Mouse (Mus musculus): Measurements from ENCODE around the gene Plxna4.

The Plxna4 gene

DNA sequence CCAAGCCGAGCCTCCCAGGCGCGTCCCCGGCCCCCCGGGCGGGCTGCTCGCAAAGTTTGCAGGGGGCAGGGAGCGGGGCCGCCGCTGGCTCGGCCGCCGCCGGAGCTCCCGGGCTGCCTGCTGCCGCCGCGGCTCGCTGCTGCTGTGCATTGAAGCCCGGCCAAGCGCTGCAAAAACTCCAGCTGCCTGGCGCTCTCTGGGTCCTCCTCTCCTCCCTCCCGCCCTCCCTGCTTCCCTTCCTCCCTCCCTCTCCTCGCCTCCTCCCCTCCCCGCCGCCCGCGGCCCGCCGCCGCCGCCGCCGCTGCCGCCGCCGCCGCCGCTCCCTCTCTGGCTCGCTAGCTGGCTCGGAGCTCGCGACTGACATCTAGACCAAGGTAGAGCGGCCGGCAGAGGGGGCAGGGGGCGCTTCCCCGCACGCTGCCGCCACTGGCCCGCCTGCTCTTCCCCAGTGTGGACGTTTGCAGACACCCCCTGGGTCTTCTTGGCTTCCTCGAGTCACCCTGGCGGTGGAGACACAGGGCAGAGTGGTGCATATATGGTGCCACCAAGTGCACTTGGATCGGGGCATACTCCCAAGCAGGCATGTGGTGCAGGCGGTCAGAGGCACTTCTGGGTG, at the start of gene Plxna4:
TSS of gene Plxna4 (minus strand) at position 137 of the 616 bp plus-strand sequence.
- in situ Hi-C loops (cut with MboI, MseI) = no loop called here

DNA sequence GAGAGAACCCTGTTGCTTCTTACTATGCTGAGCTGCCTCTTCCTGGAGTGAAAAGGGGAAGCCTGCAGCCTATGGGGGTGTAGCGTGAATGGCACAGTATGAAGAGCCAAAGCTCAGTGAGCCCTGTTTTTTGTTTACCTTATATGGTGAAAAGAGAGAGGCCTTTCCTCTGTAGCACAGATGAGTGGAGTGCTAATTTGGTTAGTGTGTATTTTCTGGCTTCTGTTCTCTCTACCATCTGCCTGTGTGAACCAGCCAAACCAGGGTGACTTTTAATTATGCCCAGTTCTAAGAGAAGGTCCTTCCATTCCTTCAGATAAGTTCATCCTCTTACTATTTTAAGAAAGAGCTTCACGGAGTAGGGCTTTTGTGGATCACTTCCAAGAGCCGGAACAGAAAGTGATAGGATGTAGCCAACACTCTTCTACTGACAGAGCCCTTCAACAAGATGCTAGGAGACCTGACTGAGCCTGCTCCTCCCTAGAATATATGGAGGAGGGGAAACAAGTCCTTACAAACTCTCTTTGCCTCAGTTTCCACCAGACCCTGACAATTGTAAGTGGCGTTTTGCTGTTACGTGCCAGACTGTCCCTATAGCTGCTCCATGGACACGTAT, 49.7 kb upstream of the Plxna4 start:
- in situ Hi-C loops (cut with MboI, MseI) = no loop called here

DNA sequence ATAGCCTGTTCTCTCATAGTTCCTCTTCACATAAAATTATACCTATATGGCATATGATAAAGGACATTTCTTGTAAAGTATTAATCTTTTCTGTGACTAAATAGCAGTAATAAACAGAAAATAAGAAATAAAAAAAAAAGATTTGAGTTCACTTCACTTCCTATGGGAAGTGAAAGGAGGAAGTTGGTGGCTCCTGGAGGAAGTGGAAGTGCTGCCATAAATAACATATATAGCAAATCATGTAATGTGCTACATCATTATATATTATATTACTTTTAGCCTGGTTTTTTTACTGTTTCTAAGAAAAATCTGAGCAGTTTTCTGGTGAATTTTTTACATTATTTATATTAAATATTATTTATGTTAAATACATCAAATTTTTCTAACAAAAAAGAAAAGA, 22.7 kb upstream of the Plxna4 start:
- in situ Hi-C loops (cut with MboI, MseI) = no loop called here

DNA sequence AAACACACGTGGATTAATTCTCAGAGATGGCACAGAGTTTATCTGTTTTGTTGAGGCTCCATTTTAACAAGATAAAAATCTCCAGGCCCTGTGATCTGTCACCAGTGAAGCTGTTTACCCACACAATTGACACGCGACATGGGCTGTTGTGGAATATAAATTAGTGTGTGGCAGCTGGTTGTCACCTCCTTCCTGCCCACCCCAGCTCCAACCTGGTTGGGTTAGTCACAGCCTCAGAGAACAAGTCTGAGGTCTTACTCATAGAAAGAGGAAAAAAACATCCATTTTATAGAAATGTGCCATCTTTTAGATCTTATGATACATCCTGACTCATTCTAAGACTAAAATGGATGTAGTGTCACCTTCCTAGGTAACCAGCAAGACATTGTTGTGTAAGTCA, 18.8 kb upstream of the Plxna4 start:
- in situ Hi-C loops (cut with MboI, MseI) = no loop called here

DNA sequence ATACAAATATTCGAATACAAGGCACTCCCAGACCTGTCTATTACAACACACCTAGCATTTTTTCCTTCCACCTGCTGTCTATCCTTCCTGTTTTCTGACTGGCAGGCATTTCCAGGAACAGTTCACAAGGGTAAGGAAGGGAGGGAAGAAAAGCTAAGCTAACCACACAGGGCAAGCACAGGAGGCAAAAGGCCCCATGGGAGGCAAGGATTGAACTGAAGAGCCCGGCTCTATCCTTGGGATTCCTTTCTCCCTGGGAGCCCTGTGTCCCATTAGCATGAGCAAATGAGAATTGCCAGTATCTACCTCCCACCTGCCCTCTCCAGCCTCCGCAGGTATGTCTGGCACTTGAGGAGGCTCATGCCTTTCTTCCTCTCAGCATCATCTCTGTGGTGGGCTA, 17.6 kb upstream of the Plxna4 start:
- in situ Hi-C loops (cut with MboI, MseI) = no loop called here

DNA sequence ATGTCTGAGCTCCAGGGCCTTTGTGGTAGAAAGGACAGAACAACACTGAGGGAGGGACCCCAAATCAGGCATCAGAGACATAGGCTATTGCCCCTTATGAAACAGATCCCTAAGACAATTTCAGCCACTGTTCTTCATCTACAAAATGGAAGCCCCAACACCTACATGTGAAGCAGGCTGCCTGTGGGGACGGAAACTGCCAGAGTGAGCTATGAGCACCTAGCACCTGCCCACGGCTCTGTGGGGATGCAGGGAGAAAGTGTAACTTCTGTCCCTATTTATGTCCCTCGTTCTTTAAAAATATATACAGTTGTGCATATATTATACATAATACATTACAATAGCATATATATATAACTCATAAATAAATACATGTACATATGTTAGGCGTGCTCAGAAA, 16.9 kb upstream of the Plxna4 start:
- in situ Hi-C loops (cut with MboI, MseI) = no loop called here

DNA sequence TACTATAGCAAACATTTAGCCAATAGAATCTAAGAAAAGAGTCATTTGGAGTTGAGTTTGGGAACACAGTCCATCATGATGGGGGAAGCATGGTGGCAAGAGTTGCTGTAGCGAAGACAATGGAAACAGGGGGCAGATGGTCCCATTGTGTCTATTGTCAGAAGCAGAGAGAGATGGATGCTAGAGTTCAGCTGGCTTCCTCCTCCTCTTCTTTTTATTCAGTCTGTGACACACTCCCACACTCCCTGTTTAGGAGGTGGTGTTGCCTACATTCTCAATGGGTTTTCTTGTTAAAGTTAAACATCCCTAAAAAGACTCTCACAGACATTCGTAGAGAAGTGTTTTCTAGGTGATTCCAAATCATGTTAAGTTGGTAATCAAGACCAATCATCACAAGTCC, 14.1 kb upstream of the Plxna4 start:
- in situ Hi-C loops (cut with MboI, MseI) = no loop called here

DNA sequence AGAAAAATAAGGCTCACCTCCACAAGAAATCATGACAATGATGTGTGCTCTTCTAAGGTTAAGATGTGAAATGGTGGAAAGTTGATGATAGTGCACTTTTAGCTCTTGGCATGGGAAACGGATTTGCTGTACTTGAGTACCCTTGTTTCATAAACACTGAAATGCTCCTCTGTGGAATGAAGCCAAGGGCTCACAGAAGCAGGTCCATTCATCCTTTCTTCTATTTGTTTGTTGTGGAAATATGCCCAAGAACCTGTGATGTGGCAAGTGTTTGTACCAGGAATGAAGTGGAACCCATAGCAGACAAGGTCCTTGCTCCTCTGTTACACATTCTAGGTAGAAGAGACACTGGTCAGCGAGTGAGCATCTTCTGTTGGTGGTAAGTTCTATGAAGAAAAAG, 13.3 kb upstream of the Plxna4 start:
- in situ Hi-C loops (cut with MboI, MseI) = no loop called here

DNA sequence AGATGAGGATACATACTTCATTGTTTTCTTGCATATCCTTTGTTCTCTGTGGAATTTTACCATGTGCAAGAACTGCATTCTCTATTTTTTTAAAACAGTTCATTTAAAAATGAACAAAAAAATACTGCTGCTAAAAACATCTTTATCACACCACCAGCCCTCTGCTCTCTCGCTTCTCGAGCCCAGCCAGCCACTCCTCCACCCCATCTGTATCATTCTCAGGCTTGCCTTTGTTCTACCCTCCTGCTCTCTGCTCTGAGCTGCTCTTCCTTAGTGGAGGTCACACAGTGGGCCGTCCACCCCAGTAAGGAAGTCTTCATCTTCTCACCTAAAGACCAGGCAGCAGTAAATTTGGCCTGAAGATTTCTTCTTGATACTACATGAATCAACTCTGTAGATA, 7.6 kb upstream of the Plxna4 start:
- in situ Hi-C loops (cut with MboI, MseI) = loop anchor here (10.0 kb wide), 1 partner anchor 661 kb away; no protein-coding TSS in a partner anchor

DNA sequence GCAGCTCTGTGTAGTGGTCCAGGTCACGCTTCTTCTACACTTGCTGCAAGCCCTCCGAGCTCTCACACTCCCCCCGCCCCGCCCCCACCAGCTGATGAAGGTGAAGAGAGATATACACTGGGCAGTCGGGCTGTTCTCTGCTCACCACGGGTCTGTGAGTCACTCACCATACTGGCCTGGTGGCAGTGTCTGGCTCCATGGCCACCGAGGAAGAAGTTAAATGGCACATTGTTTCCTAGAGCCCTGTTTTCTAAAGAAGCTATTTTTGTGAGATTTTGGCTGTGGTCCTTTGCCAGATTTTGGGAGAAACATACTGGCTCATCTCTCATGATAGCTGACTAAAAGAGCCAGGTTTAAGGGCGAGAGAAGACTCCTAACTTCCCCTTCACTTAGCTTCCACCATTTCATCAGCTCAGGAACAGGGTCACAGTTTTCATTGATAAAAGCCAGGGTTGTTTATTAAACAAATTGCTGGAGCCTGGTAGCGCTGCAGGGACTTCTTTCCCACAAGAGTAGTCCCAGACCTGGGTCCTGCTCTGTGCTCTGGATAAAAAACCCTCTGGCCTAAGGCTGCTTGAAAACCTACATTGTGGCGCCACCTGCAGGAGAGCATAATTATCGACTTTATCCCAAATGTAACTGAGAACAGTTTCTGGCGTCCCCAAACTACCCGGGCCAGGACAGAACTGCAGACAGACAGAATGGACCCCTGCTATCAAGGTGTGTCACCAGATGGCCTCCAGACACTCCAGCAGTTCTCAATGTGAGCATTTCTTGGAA, 3.2 kb upstream of the Plxna4 start:
- in situ Hi-C loops (cut with MboI, MseI) = loop anchor here (10.0 kb wide), 1 partner anchor 656 kb away; no protein-coding TSS in a partner anchor

DNA sequence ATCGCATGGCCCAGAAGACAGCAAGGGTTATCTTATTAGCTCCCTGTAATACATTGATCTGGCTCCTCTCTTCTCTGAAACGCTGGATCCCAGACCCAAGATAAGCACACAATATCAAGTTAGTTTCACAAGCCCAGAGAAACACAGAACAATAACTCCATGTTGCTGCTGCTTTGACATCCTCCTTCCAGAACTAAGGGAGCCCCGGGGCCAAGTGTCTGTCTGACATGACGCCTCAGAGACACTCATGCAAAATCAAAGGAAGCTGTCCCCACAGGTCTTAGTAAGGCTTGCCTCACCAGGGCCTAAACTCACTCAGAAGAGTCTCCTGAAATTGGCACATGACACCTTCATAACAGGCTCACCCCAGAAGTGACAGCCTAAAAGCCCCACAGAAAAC, 1.6 kb upstream of the Plxna4 start:
- in situ Hi-C loops (cut with MboI, MseI) = loop anchor here (10.0 kb wide), 1 partner anchor 655 kb away; no protein-coding TSS in a partner anchor

DNA sequence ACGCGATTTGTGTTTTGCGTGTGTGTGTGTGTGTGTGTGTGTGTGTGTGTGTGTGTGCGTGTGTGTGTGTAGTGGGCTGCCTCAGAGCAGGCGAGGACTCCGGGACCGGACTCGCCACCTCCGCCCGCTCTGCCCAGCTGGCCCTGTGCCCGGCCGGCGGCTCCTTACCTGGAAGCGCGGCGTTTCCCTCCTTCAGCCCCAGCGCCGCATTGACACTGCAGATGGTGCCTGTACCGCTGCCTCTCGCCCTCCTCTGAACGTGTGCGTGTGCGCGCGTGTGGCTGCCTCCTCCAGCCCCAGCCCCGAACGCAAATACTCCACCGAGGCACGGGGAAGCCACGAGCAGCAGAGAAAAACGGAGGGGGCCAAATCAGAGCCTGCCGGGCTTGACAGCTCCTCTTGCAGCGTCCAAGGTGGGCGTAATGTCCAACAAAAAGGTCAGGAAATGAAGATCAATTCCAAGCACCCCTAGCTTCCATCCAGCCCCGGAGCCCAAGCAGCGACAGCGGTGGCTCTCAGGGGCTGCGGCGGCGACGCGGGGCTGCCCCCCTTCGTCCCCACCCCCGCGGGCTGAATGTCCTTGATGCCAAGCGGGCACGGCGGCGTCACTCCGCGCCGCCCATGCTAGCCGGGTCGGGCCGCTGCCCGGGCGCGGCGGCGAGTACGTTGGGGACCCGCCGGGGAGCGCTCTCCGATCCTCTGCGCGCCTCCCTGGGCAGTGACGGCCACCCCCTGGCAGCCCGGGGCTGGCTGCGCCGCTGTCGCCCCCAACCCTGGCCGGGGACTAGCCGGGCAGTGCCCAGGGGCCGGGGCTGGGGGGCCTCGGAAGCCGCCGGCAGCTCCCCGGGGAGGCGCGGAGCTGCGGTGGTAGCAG, 619 bp downstream of the Plxna4 start:
- in situ Hi-C loops (cut with MboI, MseI) = no loop called here

DNA sequence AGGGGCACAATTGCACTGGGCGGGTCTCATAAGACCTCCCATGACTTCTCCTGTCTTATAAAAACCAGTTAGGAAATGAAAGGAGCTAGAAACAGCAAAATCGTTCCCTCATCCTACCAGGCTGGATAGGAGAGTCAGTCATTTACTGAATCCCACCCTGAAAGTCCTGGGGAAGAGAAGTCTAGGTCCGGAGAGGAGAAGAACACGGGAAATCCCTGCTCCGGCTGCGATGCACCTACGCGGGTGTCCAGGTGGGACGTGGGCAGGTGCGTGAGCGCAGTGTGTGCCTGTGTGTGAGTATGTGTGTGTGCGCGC, 1.2 kb downstream of the Plxna4 start:
- in situ Hi-C loops (cut with MboI, MseI) = no loop called here

DNA sequence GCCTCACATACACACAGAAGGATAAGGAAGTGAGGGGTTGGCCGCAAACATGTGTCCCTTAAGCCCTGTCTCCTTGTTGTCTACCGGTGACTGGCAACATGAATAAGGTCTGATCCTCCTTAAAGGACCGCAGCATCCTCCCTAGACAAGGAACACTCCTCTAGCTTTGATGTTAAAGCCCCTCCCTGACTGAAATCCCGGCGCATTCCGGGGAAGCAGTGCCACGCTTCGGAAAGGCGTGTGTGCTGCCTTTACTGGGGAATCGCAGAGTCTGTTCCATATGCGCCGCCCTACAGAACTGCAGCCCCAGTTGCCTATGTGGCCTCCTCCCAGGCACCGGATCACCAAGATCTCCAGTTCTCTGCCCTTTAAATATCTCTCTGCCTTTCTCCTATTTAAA, 1.6 kb downstream of the Plxna4 start:
- in situ Hi-C loops (cut with MboI, MseI) = no loop called here

DNA sequence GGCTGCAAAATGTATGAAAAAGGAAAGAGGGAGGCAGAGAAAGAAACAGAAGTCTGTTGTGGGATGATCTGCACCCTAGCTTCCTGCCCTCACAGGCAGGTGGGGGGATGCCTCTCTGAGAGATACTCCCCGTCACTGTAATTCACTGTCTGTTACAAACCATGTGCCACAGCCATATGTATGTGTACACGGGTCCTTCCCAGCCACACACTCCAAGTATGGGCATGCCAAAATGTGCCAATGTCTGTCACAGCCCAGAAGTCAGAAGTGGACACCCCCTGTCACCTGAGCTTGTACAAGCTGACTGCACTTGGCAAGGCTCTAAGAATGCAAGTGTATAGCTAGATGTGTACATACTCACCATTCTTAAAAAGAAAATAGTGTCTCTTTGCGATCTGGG, 2.8 kb downstream of the Plxna4 start:
- in situ Hi-C loops (cut with MboI, MseI) = no loop called here

DNA sequence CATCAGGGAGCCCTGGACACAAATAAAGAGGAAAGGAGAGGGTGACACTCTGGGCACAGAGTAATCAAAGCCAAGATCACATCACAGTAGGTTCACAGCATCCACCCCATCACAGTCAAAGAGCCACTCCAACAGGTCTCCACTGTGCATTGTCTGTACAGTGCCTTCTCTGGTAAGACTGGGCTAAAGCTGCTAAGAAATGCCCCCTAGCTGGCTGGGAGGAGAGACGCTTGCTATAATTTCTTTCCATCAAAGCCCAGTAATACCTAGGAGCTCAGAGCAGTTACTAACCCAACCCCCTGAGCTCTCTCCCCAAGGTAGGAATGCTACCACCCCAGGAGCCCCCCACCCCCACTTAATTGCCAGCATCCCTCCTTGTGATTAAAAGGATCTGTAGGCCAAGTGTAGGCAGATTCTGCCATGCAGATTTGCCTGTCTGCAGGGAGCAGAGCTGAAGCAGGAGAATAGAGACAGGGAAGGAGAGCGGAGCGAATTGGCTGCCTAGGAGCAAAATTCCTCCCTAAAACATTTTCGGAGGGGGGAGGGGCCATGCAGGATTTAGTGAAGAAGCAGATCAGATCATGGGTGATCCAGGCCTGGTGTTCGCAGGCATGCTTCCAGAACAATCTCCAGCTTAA, 3.6 kb downstream of the Plxna4 start:
- in situ Hi-C loops (cut with MboI, MseI) = no loop called here

DNA sequence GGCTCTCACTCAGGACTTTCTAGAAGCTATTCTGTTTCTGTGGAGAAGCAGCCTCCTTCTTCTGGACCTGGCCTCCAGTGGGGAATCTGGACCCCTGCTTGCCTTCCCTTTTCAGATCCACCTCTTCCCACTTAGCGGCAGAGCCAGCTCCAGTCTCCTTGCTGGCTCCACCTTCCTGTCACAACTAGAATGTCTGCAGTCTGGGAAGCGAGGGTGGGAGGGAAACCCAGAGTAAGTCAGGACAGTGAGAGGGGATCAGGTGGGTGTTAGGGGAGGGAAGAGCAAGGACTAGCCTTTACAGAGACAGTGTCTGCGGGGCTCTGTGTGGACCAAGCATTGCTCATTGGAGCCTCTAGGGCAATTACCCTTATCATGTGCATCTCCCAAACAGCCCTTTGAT, 4.4 kb downstream of the Plxna4 start:
- in situ Hi-C loops (cut with MboI, MseI) = no loop called here

DNA sequence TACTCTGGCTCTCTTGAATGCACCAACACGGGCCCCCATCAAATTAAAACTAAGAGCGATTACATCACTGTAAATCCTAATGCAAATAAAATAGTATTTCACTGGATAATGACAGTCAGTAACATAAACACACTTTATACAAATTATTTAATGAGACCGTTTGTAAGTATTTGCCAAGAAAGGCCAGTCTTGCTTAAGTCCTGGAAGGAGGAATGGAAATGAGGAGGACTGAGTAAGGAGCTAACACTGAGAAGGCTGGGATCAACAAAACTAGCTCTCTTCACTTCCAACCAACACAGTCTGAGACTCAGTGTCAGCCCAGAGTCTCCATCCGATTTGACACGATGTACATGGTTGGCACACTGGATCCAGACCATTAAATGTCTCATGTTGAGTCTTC, 16.5 kb downstream of the Plxna4 start:
- in situ Hi-C loops (cut with MboI, MseI) = no loop called here

DNA sequence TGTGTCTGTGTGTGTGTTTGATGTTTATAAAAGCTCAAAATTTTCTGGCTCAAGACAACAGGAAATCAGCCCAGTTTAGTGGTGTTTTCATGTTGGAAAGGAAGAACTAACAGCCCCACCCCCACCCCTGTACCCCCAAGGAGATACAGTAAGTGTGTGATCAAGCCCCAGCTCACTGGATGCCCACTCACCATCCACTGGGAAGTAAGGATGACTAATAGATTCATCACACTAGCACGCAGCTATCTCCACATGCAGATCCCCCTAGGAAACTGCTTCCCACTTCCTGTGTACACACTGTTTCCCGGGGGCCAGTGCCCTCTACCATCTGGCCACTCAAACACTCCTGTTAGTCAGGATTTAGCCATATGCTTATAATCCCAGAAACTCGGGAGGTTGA, 17.5 kb downstream of the Plxna4 start:
- in situ Hi-C loops (cut with MboI, MseI) = no loop called here

DNA sequence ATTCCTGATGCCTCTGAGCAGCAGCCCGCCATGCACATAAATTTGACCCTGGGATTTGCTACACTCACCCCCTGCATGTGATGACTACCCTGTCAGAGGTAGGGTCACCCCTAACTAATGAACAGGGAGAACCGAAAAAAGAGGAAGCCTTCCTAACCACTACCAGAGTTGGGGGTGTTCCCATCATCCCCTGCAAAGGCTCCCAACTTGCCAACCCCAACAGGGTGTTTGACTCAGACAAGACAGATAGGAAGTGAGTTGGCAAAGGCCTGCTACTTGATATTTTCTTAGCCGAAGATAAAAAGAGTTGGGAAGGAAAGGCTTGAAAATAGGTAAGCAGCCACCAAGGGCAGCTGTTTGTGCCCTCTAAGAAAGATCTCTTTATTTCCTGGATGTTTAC, 18.1 kb downstream of the Plxna4 start:
- in situ Hi-C loops (cut with MboI, MseI) = no loop called here

DNA sequence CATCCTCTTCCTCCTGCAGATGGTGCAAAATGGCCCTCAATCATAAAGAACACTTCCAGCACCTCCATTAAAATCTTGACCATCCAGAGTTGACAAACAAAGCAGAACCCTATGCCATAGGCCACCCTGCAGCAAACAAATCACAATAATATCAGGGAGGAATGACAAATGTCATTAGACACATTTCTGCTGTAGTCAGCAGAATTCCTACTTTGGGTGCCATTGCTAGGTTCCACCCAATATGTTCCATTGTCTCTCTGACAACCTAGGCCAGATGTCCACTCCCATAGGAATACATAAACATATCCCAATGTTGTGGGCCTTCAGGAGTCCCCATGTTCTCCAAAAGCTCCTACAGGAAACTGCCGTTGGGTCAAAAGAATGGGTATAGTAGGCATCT, 41.1 kb downstream of the Plxna4 start:
- in situ Hi-C loops (cut with MboI, MseI) = no loop called here

DNA sequence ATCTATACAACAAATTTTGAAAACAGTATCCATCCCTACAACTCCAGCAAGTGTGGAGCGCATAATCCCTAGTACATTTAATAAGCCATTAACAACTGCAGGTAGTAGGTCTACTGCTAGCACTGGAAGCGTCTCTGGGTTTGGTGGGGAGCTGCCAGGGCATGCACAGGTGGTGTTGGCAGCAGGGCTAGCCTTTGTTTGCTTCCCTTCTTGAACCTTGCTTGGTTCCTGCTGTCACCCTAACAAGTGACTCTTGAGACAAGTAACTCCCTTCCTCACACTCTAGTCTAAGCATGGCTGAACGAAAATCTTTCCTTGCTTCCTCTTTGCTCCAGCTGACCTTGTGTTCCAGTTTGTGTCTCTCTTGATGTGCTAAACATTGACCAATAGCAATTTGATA, 44.0 kb downstream of the Plxna4 start:
- in situ Hi-C loops (cut with MboI, MseI) = no loop called here

Measured in T-helper 2 cell (primary cell).